Mouse (Mus musculus) urinary bladder, adult 18-20 months (tissue): ENCODE results near the gene Ostf1.
"Not testable (repeated sequence)": the region's sequence is repeated elsewhere in the genome, so short reads cannot be mapped to it uniquely, and the experiment has no call there.

ENCODE experiments used
- DNase-seq, 2 experiments: peaks; one replicate each; pipeline ENCODE4 v3.0.0; 2022; ENCODE audit warnings: low spot score in 2 of 2, mixed read lengths in 2 of 2

Gene Ostf1

DNA sequence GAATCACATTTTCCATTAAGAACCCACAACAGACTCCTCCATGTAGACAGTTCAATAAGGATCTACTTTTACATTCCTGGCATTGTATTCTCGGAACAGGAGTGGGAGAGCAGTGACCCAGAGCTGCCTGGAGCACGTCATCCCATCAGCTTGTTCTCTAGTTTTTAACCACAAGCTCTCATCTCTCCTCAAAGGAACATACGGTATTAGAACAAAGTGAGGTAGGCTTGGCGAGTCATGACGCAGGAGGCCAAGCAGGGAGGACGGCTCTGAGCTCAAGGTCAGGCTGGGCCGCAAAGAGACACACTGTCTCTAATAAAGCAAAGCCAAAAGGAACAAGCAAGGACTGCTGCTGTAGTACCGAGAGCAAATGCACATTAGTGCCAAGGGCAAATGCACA lies 32.6 kb downstream of the Ostf1 start:
- no peak for DNase-seq

- DNase-seq = no peak
Observed at GRCm38 (mm10) chr19:18598265-18598926, 33.2 kb downstream of the Ostf1 start.

- DNase-seq = no peak
Observed at GRCm38 (mm10) chr19:18597772-18598171, 33.9 kb downstream of the Ostf1 start.

- no peak for DNase-seq
Observed at GRCm38 (mm10) chr19:18596876-18597275, 34.7 kb downstream of the Ostf1 start.

- no peak for DNase-seq
Observed at GRCm38 (mm10) chr19:18593722-18594121, 37.9 kb downstream of the Ostf1 start.

DNA sequence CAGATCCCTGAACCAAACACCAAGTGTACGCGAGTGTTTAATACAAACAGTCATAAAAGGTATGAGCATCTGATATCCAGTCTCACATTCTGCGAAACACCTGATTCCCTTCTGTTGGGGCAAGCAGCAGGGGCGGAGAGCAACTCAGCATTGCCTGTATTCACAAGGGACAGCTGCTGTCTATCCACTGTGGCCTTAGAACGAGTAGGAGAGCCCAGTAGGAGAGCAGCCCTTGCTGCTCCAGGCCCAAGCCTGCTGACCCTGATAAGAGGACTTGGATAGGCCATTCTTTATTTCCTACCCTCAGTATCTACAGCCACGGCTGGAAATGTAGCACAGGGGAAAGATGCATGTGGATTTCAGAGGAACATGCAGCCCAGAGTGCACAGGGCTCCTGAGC lies 38.7 kb downstream of the Ostf1 start:
- DNase-seq = no peak

- no peak for DNase-seq
Observed at GRCm38 (mm10) chr19:18590942-18591354, 40.7 kb downstream of the Ostf1 start.

DNA sequence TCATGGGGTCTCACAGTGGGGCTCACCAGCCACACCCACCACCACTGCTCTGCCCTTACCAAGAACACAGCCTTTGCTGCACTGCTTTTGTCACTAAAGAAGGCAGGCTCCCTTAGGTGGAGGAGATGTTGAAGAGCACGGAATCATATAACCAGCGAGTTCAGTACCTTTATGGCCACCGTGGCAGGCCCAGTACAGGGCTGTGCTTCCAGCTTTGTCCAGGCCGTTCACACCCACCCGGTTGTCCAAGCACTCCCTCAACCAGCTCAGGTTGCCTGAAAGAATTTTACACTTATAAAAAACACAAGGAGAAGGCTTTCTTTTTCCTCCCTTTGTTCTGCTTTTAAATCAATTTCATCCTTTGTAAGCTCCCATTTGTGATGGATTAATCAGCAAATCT lies 41.4 kb downstream of the Ostf1 start:
- no peak for DNase-seq

DNA sequence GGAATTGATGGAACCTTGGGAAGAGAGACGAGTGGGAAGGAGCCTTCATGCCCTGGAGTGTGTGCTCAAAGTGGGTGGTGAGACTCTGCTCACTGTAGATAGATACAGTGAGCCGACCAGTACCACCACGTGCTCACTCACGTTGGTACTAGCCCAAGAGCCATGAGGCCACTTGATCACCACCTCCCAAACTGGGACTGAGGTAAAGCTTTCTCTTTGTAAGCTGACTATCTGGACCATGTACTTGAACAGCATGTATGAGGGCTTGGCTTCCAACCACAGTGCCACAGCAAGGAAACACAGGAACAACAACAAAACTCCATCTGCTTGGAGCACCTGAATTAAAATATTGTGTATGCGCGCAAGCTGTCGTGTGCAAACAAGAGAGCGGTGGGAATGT lies 42.3 kb downstream of the Ostf1 start:
- no peak for DNase-seq

- not testable (repeated sequence) for DNase-seq
Observed at GRCm38 (mm10) chr19:18588801-18589200, 42.8 kb downstream of the Ostf1 start.

DNA sequence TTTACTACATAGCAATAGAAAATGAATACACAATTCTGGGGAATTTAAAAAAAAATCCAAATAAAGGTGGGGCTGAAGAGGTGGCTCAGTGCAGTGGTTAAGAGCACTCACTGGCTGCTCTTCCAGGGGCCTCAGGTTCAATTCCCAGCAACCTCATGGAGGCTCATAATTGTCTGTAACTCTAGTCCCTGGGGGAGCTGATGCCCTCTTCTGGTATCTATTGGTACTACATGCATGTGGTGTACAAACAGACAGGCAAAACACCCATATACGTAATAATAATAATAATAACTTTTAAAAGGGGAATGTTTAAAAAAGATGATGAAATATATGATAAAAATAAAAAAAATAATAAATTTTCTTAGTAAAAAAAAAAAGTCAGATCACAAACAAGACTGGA lies 43.4 kb downstream of the Ostf1 start:
- DNase-seq = no peak

- no peak for DNase-seq
Observed at GRCm38 (mm10) chr19:18587118-18587517, 44.5 kb downstream of the Ostf1 start.

GRCm38 (mm10) chr19:18584621-18585020 lies 47.0 kb downstream of the Ostf1 start:
- DNase-seq = no peak

GRCm38 (mm10) chr19:18583706-18584105 lies 47.9 kb downstream of the Ostf1 start:
- no peak for DNase-seq

DNA sequence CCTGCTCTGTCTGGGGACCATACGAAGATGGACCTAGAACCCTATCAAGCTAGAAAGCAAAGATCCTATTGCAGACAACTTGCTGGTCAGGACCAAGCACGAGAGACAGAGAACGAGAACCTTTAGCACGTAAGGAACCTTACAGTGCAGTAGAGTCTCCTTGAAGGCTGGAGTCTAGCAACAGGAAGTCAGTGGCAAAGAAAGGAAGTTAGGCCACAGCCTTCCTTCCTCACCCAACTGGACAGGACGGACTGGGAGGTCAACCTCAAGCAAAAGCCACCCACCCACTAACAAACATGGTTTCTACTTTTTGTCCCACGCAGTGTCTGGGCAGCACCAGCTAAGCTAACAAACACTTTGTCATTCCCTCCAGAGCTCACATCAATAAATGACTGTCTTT lies 48.7 kb downstream of the Ostf1 start:
- no peak for DNase-seq

DNA sequence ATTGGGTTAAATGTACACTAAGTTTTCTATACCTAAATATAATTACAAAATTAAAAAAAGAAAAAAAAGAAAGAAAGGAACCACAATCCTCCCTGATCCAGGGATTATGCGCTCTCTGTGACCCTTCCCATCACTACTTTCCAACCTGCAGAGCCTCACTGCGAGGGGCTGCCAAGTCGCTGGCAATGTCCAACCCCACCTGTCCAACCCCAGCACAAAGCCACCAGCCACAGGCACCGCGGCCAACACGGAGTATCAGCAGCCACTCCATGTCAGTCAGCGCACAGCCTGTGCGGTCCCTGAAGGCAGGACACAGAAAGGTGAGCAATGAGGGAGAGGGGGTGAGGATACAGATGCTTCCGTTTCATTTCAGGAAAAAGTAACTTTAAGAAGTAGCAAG lies 49.4 kb downstream of the Ostf1 start:
- no peak for DNase-seq

DNA sequence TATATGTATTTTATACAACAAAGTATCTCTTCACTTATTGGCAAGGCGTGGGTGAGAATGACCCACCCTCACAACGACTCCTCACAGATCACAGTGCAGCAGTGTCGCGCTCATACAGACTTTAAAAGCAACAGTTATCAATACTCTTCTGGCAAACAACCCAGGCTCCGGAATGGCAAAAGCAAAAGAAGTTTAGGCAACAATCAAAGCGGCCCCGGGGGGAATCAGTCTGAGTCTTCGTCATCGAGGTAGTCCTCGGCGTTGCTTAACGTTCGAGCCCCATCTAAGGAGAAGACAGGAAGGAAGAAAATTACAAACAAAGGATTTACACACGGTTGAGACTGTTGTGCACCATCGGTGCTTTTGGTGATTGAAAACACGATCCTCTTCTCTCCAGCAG lies 50.6 kb downstream of the Ostf1 start:
- no peak for DNase-seq

GRCm38 (mm10) chr19:18579012-18579358 lies 52.6 kb downstream of the Ostf1 start:
- DNase-seq = no peak

- DNase-seq = no peak
Observed at GRCm38 (mm10) chr19:18578216-18579011, 53.2 kb downstream of the Ostf1 start.

DNA sequence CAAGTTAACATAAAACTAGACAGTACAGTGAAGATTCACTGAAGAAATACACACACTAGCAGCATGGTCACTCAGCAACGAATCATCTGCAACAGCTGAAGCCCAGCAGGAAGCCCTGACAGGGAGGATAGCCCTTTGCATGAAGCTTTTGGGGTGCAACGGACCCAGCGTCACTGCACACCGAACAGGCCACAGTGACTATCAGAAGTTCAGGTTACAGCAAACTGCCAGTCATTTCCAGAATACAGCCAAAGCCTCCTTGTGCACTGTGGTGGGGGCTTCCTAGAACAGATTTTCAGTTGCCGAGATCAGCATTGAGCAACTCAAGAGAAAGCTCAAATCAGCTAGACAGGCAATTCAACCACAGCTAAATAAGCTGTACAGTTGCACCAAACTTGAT lies 54.3 kb downstream of the Ostf1 start:
- DNase-seq = no peak

DNA sequence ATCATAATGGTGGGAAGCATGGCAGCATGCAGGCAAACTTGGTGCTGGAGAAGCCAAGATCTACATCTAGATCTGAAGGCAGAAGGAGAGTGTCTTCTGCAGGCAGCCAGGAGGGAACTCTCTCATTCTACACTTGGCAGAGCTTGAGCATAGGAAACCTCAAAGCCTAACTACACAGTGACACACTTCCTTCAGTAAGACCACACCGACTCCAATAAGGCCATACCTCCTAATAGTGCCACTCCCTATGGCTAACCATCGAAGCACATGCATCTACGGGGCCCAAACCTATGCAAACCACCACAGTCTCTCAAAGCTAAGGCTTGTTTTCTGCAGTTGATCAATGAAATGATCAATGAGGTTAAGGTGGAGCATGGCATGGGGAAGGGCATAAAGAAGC lies 55.7 kb downstream of the Ostf1 start:
- no peak for DNase-seq

DNA sequence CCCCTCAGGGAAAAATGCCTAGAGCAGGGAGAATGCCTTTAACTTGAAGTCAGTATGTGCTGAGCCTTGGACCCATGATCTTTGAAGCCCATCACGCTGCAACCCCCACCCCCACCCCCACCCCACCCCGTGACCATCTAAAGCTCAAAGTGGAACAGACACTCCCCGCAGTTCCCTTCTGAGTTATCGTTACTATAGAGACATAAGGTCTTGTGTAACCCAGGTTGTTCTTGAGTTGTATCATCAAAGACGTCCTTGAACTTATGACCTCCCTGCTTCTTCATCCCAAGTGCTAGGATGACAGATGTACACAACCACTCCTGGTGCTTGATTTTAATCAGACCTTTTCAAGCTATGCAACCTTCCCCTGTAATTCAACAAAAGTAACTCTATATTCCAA lies 57.7 kb downstream of the Ostf1 start:
- DNase-seq = no peak

- no peak for DNase-seq
Observed at GRCm38 (mm10) chr19:18573443-18573842, 58.2 kb downstream of the Ostf1 start.

GRCm38 (mm10) chr19:18569496-18569895 lies 62.1 kb downstream of the Ostf1 start:
- no peak for DNase-seq
